In genomic region chr9:107983421-107983890, GRCm38 (mm10) we compare ENCODE assay signal across 8 mouse cellular contexts. TPM values are rescaled to one million over a fixed set of nuclear protein-coding genes. Genes with fewer than 3 reads are reported as not detected.
DNase-seq lines count a peak whose midpoint lies in the region; ATAC-seq and TF ChIP-seq lines count a peak whose summit lies in the region.

No protein-coding gene starts in this region.

- WGBS in forebrain, postnatal 0 days: 41% methylated on average over 4 of the region's 4 CpGs

- peak; percentile 98 for DNase-seq in 416B (ENCODE audit: low read depth)
- DNase-seq in adrenal gland, adult 2 months: peak; percentile 83
- DNase-seq in forebrain, postnatal 0 days: no peak
- peak; percentile 89 for DNase-seq in layer of hippocampus, adult 9-11 months
- DNase-seq in lung, postnatal 14 days: peak; percentile 82
- DNase-seq in skeletal muscle tissue, adult 2 months (ENCODE audit: low read depth, low spot score): peak; percentile 79

- H3K36me3 ChIP-seq in forebrain, postnatal 0 days (ENCODE audit: insufficient read depth): no peaks in the 10 kb centered on the region

- H3K4me2 ChIP-seq in forebrain, postnatal 0 days (ENCODE audit: low read depth): no peak overlapping the region

- peaks cover 5% of the 10 kb centered on the region; the same call in 1 of the 2 replicates for H3K4me1 ChIP-seq in forebrain, postnatal 0 days (ENCODE audit: insufficient read depth)

- TF ChIP-seq CTCF in forebrain, postnatal 0 days (IDR thresholded peaks at IDR 0.05; ENCODE audit: low read depth): no peak

- no peak overlapping the region for H3K9ac ChIP-seq in forebrain, postnatal 0 days

- H3K4me3 ChIP-seq in forebrain, postnatal 0 days (ENCODE audit: low read depth, low read length): no peak overlapping the region

- no peak for ATAC-seq in forebrain, postnatal 0 days
- ATAC-seq in hematopoietic stem cell, adult 5-6 weeks (replicated peaks in 1 of 2; ENCODE audit: insufficient read depth in 1 of 2, low FRiP score in 2 of 2, low TSS enrichment in 1 of 2, low read depth in 1 of 2, poor library complexity in 2 of 2, severe bottlenecking in 2 of 2): peak; percentile 42 to 46
- ATAC-seq in activated CD4-positive, CD25-positive, alpha-beta regulatory T cell, adult 4 months: no peak

- peak overlapping the region; percentile 66; the same call in 1 of the 2 replicates for H3K27ac ChIP-seq in forebrain, postnatal 0 days (ENCODE audit: low read depth, low read length)

- H3K9me3 ChIP-seq in forebrain, postnatal 0 days (ENCODE audit: low read length): no peaks in the 10 kb centered on the region

- no peaks in the 10 kb centered on the region for H3K27me3 ChIP-seq in forebrain, postnatal 0 days (ENCODE audit: insufficient read depth, low read length)

RNA-seq across cellular contexts. Expression of gene Gm20661, which starts 0.6 kb away (rescaled TPM):
- under 1 TPM in 1 of 2 experiments, not detected in 1; 0.38 TPM for total RNA-seq in adrenal gland, adult 2 months (2021)
- 0.12 and 0.20 TPM in 2 replicates for polyA plus RNA-seq in adrenal gland, adult 2 months (2012; rRNA removed)
- total RNA-seq in forebrain, postnatal 0 days (2014; rRNA removed): 0.46 TPM in 1 of 2 replicates, not detected in the other
- polyA plus RNA-seq in forebrain, postnatal 0 days (2015; fragmentation: Nextera tagmentation; extraction: Ambion mirVana): 0.12 and 0.20 TPM in 2 replicates
- 2.2 and 2.3 TPM in 2 replicates for total RNA-seq in hematopoietic stem cell, adult 5-6 weeks (2017)
- not detected for polyA plus RNA-seq in activated CD4-positive, CD25-positive, alpha-beta regulatory T cell, adult 4 months (2017; shearing (Covaris generic))

RNA-seq across cellular contexts. Expression of gene Inka1, which starts 2.2 kb away (rescaled TPM):
- total RNA-seq in adrenal gland, adult 2 months (2021): 1 to 10 TPM; 2.4 to 7.8 TPM
- polyA plus RNA-seq in adrenal gland, adult 2 months (2012; rRNA removed): 11.6 and 19.0 TPM in 2 replicates
- total RNA-seq in forebrain, postnatal 0 days (2014; rRNA removed): 6.3 and 7.8 TPM in 2 replicates
- polyA plus RNA-seq in forebrain, postnatal 0 days (2015; fragmentation: Nextera tagmentation; extraction: Ambion mirVana): 20.3 and 23.0 TPM in 2 replicates
- total RNA-seq in hematopoietic stem cell, adult 5-6 weeks (2017): 49.9 and 50.4 TPM in 2 replicates
- polyA plus RNA-seq in activated CD4-positive, CD25-positive, alpha-beta regulatory T cell, adult 4 months (2017; shearing (Covaris generic)): under 1 TPM; 0.33 to 0.51 TPM

RNA-seq across cellular contexts. Expression of gene Uba7, which starts 8.2 kb away (rescaled TPM):
- 10 to 100 TPM; 10.6 to 22.1 TPM for total RNA-seq in adrenal gland, adult 2 months (2021)
- polyA plus RNA-seq in adrenal gland, adult 2 months (2012; rRNA removed): 35.4 and 39.9 TPM in 2 replicates
- 3.5 and 4.0 TPM in 2 replicates for total RNA-seq in forebrain, postnatal 0 days (2014; rRNA removed)
- polyA plus RNA-seq in forebrain, postnatal 0 days (2015; fragmentation: Nextera tagmentation; extraction: Ambion mirVana): 4.5 and 4.8 TPM in 2 replicates
- total RNA-seq in hematopoietic stem cell, adult 5-6 weeks (2017): 103 and 121 TPM in 2 replicates
- polyA plus RNA-seq in activated CD4-positive, CD25-positive, alpha-beta regulatory T cell, adult 4 months (2017; shearing (Covaris generic)): 100 to 1,000 TPM; 132 to 138 TPM

RNA-seq across cellular contexts. Expression of gene Cdhr4, which starts 8.8 kb away (rescaled TPM):
- total RNA-seq in adrenal gland, adult 2 months (2021): under 1 TPM; 0.63 to 0.66 TPM
- 1.5 and 2.8 TPM in 2 replicates for polyA plus RNA-seq in adrenal gland, adult 2 months (2012; rRNA removed)
- total RNA-seq in forebrain, postnatal 0 days (2014; rRNA removed): 3.1 and 4.4 TPM in 2 replicates
- 0.38 and 0.69 TPM in 2 replicates for polyA plus RNA-seq in forebrain, postnatal 0 days (2015; fragmentation: Nextera tagmentation; extraction: Ambion mirVana)
- total RNA-seq in hematopoietic stem cell, adult 5-6 weeks (2017): 3.3 and 3.9 TPM in 2 replicates
- 1 to 10 TPM in 1 of 2 experiments, under 1 TPM in 1; 0.93 to 2.5 TPM for polyA plus RNA-seq in activated CD4-positive, CD25-positive, alpha-beta regulatory T cell, adult 4 months (2017; shearing (Covaris generic))

RNA-seq across cellular contexts. Expression of gene Gm20662, which starts 12.7 kb away (rescaled TPM):
- under 1 TPM in 1 of 2 experiments, not detected in 1; 0.20 TPM for total RNA-seq in adrenal gland, adult 2 months (2021)
- 0.62 and 1.3 TPM in 2 replicates for polyA plus RNA-seq in adrenal gland, adult 2 months (2012; rRNA removed)
- total RNA-seq in forebrain, postnatal 0 days (2014; rRNA removed): 4.2 and 7.9 TPM in 2 replicates
- not detected in 2 replicates for polyA plus RNA-seq in forebrain, postnatal 0 days (2015; fragmentation: Nextera tagmentation; extraction: Ambion mirVana)
- 1.6 TPM in 1 of 2 replicates, not detected in the other for total RNA-seq in hematopoietic stem cell, adult 5-6 weeks (2017)
- not detected for polyA plus RNA-seq in activated CD4-positive, CD25-positive, alpha-beta regulatory T cell, adult 4 months (2017; shearing (Covaris generic))

Comparison
In these comparisons a context has a peak if more than half of its experiments do, and no peak if none do; other contexts are left out.
1. ATAC-seq: peak in hematopoietic stem cell, adult 5-6 weeks (2 of 2); none in forebrain, postnatal 0 days (single experiment) and activated CD4-positive, CD25-positive, alpha-beta regulatory T cell, adult 4 months (single experiment).